Mouse (Mus musculus) left cerebral cortex, adult 18-20 months (tissue): ENCODE results near the gene Cd79b. TPM values are rescaled to one million over a fixed set of nuclear protein-coding genes. Genes with fewer than 3 reads are reported as not detected.
"Not testable (repeated sequence)": the region's sequence is repeated elsewhere in the genome, so short reads cannot be mapped to it uniquely, and the experiment has no call there.

Experiments used
- DNase-seq, 2 experiments: peaks; one replicate each; pipeline ENCODE4 v3.0.0; 2021 to 2022; ENCODE audit warnings: low spot score in 2 of 2, mixed read lengths in 1 of 2
- long read RNA-seq, 2 experiments: library from polyadenylated mRNA; stranded (forward); transcript quantifications; one replicate each; pipeline ENCODE4 v2.0.0; 2021
- total RNA-seq, 2 experiments: library from RNA; stranded (reverse); gene quantifications; 2 replicates each; pipeline ENCODE4 v1.2.3; 2021

Cd79b gene
- not detected for total RNA-seq
- long read RNA-seq, experiment 1, result 0 reads
- long read RNA-seq, experiment 2, result 0 reads

- no peak for DNase-seq
Measured at GRCm38 (mm10) chr11:106314333-106314812, at the start of gene Cd79b. Gene Cd79b, minus strand, starts transcription at chr11:106314762.

GRCm38 (mm10) chr11:106359350-106359749, 44.8 kb upstream of the Cd79b start:
- no peak for DNase-seq

- DNase-seq, result no peak
Measured at GRCm38 (mm10) chr11:106355382-106356128, 41.0 kb upstream of the Cd79b start.

GRCm38 (mm10) chr11:106354181-106354580, 39.6 kb upstream of the Cd79b start:
- DNase-seq, result no peak

GRCm38 (mm10) chr11:106353188-106353587, 38.6 kb upstream of the Cd79b start, which contains the start of gene Scn4a:
Gene Scn4a, minus strand, starts transcription at chr11:106353288.
- no peak for DNase-seq

GRCm38 (mm10) chr11:106351941-106352340, 37.4 kb upstream of the Cd79b start:
- DNase-seq, result no peak

- no peak for DNase-seq
Measured at GRCm38 (mm10) chr11:106351253-106351652, 36.7 kb upstream of the Cd79b start.

- no peak for DNase-seq
Measured at GRCm38 (mm10) chr11:106350853-106351252, 36.3 kb upstream of the Cd79b start.

GRCm38 (mm10) chr11:106349772-106350171, 35.2 kb upstream of the Cd79b start:
- no peak for DNase-seq

GRCm38 (mm10) chr11:106344910-106345309, 30.3 kb upstream of the Cd79b start:
- DNase-seq, result no peak

GRCm38 (mm10) chr11:106340990-106341520, 26.5 kb upstream of the Cd79b start:
- DNase-seq, result no peak

GRCm38 (mm10) chr11:106339323-106339722, 24.8 kb upstream of the Cd79b start:
- DNase-seq, result not testable (repeated sequence)

GRCm38 (mm10) chr11:106338870-106339269, 24.3 kb upstream of the Cd79b start:
- no peak for DNase-seq

- no peak for DNase-seq
Measured at GRCm38 (mm10) chr11:106338029-106338428, 23.5 kb upstream of the Cd79b start.

GRCm38 (mm10) chr11:106334066-106334465, 19.5 kb upstream of the Cd79b start:
- no peak for DNase-seq

- no peak for DNase-seq
Measured at GRCm38 (mm10) chr11:106332458-106332857, 17.9 kb upstream of the Cd79b start.

- DNase-seq, result no peak
Measured at GRCm38 (mm10) chr11:106329682-106330081, 15.1 kb upstream of the Cd79b start.

- DNase-seq, result no peak
Measured at GRCm38 (mm10) chr11:106329128-106329527, 14.6 kb upstream of the Cd79b start.

- no peak for DNase-seq
Measured at GRCm38 (mm10) chr11:106328521-106328920, 14.0 kb upstream of the Cd79b start.

- DNase-seq, result no peak
Measured at GRCm38 (mm10) chr11:106326475-106326874, 11.9 kb upstream of the Cd79b start.

- DNase-seq, result peak; percentile 62 to 72
Measured at GRCm38 (mm10) chr11:106325566-106326206, 11.1 kb upstream of the Cd79b start.

- no peak for DNase-seq
Measured at GRCm38 (mm10) chr11:106324858-106325257, 10.3 kb upstream of the Cd79b start.
